Mouse (Mus musculus): ENCODE results near the gene Kyat1.
A peak's percentile ranks its signal among the peaks of the same experiment; 100 is the strongest.

The Kyat1 gene

DNA sequence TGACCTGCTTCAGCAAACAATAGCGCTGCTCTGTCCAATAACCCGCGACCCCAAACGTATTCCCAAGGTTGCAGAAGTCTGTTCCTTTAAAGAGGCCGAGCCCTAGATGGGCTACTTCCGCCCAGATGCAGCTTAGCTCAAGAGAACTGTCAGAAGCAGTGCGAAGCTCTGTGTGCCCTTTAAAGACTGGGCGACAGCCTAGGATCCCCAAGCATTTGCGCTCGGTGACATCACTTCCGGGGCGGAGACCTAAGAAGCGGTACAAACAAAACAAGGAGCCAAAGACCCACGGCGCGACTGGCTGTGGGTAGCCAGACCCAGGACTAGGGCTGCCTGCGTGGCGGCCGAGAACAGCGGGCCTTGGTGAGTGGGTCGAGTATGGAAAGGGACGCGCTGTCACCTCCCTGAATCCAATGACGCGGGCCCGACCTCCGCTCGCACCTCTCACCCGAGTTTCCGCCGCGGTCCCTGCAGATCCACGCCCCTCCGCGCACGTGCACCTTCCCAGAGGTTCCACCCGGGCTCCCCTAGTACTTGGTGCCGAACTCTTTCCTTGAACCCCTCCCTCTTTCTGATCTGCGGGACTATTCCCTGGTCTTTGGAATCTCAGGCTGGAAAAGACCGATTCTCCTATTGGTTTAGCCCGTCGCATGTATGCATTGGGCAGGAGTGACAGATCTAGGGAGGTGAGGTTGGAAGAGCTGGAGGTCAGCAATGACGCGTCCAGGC lies at the start of gene Kyat1:
Gene Kyat1, minus strand, starts transcription at position 219 of the 729 bp plus-strand sequence.
- DNase-seq (ENCODE audit: extremely low spot score, low read depth, low spot score) = peak; percentile 88

DNA sequence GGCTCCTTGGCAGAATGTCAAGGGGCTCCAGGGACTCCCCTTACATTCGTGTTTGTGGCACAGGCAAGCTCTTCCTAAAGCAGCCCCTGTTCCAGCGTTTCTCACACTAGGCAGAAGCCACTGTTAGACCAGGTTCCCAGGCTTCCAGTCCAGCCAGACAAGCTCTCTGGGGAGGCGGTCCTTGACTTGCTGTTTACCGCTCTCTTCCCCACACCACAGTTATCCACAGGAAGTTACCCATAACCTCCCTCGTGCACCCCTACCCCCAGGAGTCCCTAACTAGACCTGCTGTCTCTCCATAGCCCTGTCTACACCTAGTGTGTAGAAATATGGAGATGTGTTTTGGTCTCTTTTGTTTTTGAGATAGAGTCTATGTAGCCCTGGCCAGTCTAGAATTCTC lies 48.2 kb upstream of the Kyat1 start:
- no peak for DNase-seq (ENCODE audit: extremely low spot score, low read depth, low spot score)

DNA sequence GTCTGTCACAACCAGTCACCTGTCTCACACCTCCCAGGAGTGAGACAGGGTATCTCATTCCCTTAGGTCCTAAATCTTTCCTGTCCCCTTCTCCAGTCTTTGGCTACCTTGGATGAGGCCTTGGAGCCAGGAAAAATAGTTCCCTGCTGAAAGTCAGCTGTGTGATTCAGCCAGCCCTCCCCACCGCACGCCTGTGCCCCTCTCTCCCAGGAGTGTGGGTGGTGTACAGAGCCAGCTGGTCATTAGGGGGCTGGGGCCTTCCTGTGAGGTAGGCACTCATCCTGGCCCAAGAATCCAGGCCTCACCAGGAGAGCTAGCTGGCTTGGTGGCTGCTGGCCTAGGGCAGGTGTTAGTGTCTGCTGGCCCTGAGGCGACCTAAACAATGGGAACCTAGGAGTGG lies 46.9 kb upstream of the Kyat1 start:
- no peak for DNase-seq (ENCODE audit: extremely low spot score, low read depth, low spot score)

DNA sequence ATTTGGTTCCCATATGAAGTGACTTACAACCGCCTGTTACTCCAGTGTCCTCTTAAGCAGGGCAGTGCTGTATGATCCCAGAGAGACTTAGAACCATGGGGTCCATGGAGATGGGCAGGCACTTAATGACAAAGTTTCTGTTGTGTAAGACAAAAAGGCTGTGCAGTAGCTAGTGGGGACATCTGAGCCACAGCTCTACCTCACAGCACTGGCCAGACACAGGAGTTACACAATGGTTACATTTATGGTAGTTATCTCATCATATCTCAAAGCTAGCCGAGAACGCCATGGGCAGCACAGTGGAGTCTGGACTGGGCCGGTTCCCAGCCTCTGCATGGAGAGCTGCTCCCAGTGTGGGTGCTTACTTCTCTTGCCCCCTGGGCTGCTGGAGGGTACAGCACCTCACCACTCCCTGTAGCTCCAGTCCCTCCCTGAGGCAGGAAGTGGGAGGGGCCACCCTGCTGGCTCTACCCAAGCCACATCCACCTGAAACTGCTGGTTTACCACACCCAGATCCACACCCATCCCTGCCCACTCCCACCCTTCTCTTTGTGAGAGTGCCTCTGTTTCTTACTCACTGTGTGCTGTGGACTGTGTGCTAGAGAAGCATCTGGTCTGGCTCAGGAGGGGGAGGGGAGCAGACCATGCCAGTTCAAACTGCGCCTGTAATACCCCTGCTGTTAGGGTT lies 45.9 kb upstream of the Kyat1 start:
- no peak for DNase-seq (ENCODE audit: extremely low spot score, low read depth, low spot score)

DNA sequence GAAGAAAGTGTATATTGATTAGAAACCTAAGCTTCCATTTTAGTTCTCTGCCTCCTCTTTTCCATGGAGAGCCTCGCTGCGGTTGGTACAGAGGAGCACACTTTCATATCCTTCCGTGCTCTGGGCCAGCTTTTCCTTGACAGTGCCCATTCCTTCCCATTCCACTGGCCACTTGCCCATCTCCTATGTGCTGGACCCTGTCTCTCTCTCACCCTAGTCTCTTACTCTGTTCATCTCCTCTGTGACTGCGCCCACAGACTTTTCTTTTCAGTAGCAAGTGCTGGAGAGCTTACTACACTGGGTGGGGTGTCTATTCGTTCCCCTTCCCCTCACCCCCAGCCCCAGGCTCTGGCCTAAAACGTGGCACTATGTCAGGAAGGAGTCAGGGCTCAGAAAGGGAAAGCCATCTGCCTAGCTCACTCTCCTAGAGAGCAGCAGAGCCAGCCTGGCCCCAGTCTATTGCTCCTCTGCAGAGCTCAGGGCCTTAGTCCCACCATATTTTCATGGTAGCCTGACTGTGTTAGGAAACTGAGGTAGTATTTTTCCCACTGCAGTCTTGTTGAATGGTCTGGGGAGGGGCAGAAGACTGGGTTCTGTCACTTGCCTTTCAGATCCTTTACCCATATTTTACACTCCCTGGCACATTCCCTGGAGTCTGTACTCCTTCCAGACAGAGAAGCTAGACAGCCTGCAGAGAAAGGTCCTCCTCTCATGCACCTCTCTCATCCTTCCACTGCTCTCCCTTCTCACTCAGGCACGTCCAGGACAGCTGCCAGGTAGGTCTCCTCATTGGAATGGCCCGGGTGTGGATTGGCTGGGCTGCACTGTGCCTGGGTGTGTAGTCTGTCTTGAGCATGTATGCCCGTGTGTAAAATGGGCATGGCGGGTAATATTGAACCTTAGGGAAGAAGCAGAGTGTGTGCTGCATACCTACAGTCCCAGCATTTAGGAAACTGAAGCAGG lies 44.8 kb upstream of the Kyat1 start:
- DNase-seq (ENCODE audit: extremely low spot score, low read depth, low spot score) = no peak

DNA sequence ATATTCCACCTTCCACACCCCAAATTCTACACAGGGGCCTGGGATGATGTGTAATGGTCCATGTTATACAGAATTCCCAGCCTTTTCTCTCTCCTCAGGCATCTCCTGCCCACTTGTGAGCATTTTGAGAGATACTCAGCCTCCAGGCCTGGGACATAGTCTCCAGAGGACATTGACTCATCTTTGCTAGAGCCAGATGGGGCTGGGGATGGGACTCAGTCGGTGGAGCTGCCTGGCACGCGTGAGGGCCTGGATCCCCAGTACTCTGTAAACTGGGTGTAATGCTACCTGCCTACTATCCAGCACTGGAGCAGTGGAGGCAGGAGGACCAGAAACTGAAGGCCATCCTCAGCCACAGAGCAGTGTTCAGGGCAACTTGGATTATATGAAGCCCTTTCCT lies 43.5 kb upstream of the Kyat1 start:
- DNase-seq (ENCODE audit: extremely low spot score, low read depth, low spot score) = no peak

DNA sequence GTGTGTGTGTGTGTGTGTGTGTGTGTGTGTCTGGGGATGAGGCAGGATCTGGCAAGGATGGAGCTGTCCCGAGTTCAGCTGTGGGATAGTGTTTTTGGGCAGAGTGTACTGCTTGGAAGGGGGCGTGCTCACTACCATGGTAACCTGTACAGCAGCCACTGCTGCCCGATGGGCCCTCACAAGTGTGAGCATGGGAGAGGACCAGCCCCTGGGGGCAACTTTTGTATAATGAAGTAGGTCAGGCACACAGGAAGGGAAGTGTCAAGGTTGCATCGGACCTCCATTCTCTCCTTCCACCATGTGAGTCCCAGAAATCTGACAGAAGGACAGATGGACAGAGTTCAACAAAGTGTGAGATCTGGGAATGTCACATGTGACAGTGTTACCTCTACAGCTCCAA lies 42.0 kb upstream of the Kyat1 start:
- no peak for DNase-seq (ENCODE audit: extremely low spot score, low read depth, low spot score)

DNA sequence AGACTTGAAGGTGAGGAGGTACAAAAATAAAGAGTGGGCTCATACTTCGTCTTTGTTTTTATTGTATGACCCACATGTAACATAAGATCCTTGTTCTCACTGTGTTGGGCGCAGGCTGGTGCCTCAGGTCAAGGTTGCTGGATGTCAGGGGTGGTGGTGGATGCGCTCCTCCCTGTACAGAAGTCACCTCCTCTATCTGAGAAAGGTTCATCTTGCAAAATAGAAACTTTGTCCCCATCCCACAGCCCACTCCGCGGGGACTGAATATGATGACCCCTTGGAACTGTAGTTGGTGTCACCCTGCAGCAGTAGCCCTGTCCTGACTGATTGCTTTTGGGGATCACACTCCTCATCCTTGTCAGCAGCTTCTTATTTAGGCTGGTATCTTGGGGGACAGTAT lies 41.4 kb upstream of the Kyat1 start:
- no peak for DNase-seq (ENCODE audit: extremely low spot score, low read depth, low spot score)

DNA sequence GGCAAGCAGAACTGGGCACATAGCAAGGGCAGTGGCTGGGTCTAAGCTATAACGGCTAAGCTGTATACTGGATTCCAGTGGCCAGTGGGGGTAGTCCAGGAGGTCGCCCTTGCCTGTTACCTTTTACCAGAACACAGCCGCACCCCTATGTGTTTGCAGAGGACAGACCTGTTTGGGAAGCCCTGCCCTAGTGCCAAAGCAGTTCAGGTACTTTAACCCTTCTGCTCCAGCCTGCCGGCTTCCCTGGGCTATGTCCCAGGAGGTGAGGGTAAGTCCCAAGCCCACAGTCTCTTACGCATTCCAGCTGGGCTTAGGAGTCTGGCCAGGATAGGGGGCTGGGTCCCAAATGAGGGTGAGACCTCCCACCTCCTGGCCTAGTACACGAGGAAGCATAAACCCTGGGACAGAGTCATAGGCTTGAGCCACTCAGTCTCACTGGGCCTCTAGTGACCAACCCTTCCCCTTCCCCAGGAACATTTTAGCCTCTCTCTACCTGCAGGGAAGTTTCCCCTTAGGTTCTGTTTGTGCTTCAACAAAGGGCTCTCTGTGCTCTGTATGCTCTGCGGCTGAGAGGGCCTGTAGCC lies 39.0 kb upstream of the Kyat1 start:
- no peak for DNase-seq (ENCODE audit: extremely low spot score, low read depth, low spot score)

DNA sequence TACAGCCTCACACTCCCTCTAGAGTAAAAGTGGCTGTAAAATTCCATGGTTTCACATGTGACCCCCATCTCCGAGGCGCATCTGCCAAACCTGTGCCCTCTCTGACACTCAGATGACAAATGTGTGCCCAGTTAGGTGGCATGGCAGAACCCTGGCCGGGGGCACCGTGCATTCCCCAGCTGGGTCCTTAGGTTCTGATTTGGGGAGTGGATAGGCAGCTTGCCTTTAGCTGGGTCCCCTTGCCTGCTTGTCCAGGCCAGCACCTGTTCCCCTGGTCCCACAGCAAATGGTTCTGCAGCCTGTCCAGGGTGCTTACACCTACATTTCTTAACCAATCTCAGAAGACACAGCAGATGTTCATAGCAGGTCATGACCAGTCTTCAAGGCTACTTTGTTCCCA lies 37.7 kb upstream of the Kyat1 start:
- no peak for DNase-seq (ENCODE audit: extremely low spot score, low read depth, low spot score)

DNA sequence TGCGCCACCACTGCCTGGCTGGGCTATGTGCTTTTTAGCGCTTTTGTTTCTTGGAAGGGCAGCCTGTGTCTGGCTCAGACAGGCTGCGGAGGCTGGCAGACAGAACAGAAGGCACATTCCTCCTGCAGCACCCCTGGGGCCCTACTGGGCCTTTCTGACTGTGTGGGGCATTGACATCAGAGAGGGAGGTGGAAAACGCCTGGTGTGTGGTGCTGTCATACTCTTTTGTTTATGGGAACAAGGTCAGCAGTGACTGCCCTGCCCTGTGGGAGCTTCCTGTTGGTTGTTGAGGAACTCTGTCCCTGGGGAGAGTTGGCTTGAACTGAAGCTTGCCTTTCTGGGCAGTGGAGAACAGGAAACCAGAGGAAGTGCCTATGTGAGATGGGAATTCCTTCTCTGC lies 36.9 kb upstream of the Kyat1 start:
- no peak for DNase-seq (ENCODE audit: extremely low spot score, low read depth, low spot score)

DNA sequence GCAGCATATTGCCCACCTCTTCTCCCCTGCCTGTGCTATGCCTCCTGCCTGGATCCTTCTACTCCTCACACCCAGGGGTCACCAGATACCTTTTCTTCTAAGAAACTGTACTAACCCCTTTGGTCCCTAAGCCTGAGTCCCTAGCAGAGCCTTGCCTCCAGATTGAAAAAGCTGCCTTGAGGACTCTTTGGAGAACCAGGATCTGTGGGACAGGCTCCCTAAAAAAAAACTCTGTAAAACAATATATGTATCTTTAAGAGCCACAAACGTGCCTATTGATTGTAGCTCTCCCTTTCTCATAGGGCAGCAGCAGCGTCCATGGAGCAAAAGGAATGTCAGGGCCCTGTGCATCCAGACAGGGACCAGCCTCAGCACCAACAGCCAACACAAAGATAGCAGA lies 34.6 kb upstream of the Kyat1 start, which contains the start of gene Gm28035:
Gene Gm28035, plus strand, starts transcription at position 301 of the 400 bp plus-strand sequence.
- DNase-seq (ENCODE audit: extremely low spot score, low read depth, low spot score) = no peak

DNA sequence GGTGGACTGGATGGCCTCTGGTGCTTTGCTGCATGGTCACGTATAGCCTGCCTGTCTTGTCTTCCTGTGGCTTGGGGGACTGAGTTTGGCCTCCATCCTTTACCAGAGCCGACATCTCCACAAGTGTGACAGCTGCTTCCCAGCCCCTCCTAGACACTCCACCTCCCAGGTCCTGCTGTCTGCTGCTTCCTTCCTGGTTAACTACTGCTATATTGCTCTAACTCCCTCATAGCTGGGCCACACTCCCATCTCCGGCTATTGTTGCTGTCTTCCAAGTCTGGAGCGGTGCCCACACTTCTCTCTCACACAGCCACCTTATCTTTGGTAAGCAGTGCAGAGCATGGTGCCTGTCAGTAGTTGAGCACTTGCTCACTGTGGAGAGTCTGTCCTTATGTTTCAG lies 34.1 kb upstream of the Kyat1 start:
- no peak for DNase-seq (ENCODE audit: extremely low spot score, low read depth, low spot score)

DNA sequence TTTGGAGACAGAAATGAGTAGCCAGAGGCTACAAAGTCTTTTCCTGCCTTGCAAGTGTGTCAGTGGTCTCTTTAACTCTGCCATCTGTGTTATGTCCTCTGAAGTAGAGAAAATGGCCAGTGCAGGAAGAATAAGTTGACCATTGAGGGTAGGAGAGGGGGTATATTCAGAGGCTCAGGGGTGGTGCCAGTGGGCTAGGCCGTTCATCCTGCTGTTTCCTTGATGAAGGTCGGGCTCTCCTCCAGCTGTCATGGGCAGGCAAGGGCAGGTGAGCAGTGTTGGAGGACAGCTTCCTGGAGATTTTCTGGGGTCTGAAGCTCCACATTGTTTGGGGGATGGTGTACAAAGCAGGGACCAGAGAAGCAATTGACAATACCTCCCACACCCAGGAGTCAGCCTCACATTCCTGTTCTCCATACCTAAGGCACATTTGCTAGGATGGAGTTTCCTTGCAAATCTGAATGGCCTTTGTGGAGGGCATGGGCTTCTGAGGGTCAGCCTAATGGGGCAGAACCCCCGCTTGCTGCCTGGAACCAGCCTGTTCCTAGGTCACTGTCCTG lies 33.3 kb upstream of the Kyat1 start:
- DNase-seq (ENCODE audit: extremely low spot score, low read depth, low spot score) = no peak

DNA sequence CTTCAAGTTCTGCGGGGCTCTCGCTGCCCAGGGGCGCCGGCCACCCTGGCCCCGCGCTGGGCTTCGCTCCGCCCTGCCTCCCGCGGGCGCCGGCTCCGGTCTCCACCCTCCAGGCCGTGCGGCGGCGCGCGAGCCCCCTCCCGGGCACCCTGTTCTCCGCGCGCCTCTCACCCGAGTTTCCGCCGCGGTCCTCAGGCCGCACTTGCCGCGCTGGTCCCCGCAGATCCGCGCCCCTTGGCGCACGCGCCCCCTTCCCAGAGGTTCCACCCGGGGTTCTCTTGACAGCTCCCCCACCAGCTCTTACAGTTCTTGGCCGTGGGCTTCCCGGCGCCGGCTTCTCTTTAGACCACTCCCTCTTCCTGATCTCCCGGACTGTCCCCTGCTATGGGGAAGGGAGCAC lies 32.2 kb upstream of the Kyat1 start:
- DNase-seq (ENCODE audit: extremely low spot score, low read depth, low spot score) = no peak

DNA sequence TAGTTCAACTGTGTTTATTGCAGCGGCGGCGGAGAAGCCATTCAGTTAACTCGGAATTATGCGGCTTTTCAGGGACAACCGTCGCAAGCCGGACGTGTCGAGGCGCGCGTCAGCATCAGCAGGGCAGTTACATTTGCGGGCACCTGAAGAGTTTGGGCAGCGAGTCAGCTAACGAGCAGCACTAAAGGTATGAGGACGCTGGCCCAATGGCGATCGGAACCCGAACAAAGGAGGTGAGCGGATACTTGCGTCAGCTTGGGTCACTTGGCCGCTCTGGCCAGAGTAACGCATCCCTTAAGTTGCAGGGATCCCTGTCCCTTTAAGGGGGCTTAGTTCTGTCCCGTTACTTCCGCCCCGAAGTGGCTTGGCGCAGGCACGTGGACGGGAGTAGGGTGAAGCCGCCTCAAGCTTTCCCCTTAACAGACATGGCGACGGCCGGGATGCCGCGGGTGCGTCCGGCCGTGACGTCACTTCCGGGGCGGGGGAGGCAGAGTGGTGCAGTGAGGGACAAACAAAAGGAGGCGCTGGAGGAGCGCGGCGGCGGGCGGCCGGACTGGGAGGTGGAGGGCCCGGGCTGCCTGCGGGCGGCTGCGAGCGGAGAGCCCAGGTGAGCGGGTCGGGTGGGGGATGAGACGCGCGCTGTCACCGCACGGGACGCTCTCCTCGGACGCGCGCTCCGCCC lies 31.7 kb upstream of the Kyat1 start, which contains the start of gene Lrrc8a:
Gene Lrrc8a, plus strand, starts transcription at position 517 of the 682 bp plus-strand sequence.
- DNase-seq (ENCODE audit: extremely low spot score, low read depth, low spot score) = peak; percentile 86

DNA sequence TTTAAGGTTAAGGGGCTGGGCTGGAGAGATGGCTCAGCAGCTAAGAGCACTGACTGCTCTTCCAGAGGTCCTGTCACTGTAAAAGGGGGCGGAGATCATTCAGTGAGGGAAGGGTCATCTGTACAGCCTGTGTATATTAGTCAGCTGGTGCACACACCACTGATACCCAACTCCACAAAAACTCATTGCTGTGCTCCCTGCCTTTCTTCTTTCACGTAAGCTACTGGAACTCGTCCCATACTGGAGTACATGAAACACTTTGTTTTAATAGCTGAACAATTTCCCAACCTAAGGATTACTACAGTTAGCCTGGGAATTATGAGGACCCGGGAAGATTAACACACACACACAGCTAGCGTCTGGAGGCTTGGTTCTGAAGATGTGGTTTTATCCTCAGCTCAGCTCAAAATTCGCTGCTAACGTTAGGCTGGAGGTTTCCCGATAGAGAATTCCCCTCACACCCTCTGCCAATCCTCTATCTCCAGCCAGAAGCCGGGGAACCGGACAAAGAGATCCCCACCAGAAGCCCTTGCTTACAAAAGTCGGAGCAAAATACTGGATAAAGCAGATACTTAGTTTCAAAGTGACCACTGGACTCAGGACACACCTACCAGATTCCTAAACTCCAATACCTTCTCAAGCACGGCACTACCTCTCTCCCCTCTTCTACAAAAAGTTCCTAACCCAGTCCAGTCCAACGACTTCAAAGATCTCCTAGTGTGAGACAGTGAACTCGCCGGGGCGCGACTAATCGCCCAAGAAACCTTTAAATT lies 31.0 kb upstream of the Kyat1 start:
- DNase-seq (ENCODE audit: extremely low spot score, low read depth, low spot score) = peak; percentile 5

DNA sequence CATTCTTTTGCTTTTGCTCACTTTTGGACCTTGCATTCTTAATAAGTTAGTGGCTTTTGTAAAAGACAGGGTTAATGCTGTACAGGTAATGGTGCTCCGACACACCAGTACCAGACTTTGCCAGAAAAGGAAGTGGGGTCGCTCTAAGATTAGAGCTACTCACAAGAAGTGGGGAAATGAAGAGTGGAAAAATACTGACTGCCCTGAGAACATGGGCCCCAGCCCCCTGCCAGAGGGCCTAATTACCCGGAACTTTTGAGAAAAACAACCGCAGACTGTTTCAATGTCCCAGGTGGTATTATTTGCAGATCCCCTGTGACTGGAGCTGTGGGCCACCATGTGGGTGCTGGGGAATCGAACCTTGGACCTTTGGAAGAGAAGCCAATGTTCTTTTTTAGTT lies 29.9 kb upstream of the Kyat1 start:
- DNase-seq (ENCODE audit: extremely low spot score, low read depth, low spot score) = no peak

DNA sequence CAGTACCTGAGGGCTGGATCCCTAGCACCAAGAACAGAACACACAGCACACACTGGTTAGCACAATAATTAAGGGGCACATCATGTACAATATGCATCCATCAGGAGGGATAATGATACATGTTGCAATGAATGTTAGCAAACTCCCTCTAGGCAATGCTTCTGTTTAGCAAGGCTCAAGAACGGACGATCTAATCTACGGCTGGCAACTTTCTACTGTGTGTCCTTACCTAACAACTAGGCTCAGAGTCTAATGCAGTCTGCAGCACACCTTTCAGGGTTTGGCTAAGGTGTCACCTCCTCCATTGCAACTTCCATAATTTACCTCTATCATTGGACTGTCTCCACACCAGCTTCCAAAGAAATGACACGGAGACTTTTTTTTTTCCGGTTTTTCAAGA lies 10.6 kb upstream of the Kyat1 start:
- DNase-seq (ENCODE audit: extremely low spot score, low read depth, low spot score) = no peak

Data from hindlimb bud, embryonic 11.5 days (tissue).